Mouse (Mus musculus) left cerebral cortex, postnatal 14 days (tissue): ENCODE measurements around the gene Fam57b. TPM values are rescaled to one million over a fixed set of nuclear protein-coding genes. Genes with fewer than 3 reads are reported as not detected.

ENCODE experiments used
- DNase-seq, 2 experiments: peaks; one replicate each; pipeline ENCODE4 v3.0.0; 2021 to 2022; ENCODE audit warnings: low spot score in 2 of 2, mixed read lengths in 1 of 2
- intact Hi-C: fragments of 180-260 bp; cut with DNase I; formaldehyde crosslinking; loops from one replicate; pipeline ENCODE4 v1.15.1; 2025
- total RNA-seq, 2 experiments: library from RNA; stranded (reverse); gene quantifications; 2 replicates each; pipeline ENCODE4 v1.2.3; 2021

Fam57b gene
- total RNA-seq, 2 experiments from 2014 or later = 117 to 118 TPM

GRCm38 (mm10) chr7:126809723-126810369 lies 12.4 kb downstream of the Fam57b start:
- no peak for DNase-seq
- intact Hi-C loops = no loop called here

DNA sequence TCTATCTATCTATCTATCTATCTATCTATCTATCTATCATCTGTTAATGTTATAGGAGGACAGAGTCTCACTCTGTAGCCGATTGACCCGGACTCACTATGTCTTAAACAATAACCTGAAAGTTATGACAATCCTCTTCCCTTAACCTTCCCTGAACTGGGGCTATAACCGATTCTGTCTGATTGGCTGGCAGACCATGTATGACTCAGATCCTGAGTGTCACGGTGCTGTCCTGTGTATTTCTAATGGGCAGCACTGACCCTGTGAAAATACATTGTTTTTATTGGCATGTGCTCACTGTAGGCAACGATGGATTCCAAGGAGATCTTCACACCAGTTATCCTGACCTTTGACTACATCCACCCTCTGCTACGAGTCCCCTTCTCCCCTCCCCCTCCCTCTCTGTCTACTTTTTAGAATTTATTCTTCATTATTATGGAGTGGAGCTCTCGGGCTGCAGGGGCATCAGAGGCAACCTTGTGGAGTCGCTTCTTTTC lies 18.3 kb downstream of the Fam57b start:
- DNase-seq = no peak
- intact Hi-C loops = no loop called here

DNA sequence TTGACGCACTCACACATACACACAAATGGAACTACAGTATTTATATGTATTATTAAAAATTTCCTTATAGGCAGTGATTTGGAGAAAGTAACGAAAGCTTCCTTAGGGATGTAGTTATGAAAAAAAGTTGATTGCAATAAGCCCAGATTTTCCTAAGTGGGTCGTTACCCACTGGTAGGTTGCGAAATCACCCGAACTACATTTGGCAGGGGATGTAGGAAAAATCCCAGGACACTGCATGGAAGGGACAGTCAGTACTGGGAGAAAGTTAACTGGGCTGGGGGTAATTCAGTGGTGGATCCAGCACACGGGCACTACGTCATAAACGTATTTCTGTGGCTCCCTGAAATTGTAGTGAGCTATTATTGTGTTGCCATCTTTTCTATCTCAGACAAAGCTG lies 19.0 kb downstream of the Fam57b start:
- DNase-seq = no peak
- intact Hi-C loops = no loop called here

GRCm38 (mm10) chr7:126817595-126817994 lies 20.1 kb downstream of the Fam57b start:
- DNase-seq = no peak
- intact Hi-C loops = no loop called here

DNA sequence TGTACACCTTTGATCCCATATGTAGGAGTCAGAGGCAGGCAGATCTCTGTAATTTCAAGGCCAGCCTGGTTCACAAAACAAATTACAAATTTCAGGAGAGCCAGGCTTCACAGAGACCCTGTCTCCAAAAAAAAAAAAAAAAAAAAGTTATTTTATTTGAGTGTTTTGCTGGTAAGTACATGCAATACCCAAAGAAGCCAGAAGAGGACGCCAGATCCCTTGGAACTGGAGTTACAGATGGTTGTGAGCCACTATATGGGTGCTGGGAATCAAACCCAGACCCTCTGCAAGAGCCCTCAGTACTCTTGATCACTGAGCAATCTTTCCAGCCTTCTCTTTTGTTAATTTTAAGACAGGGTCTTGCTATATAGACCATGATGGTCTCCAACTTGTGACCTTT lies 21.4 kb downstream of the Fam57b start:
- no peak for DNase-seq
- intact Hi-C loops = no loop called here

DNA sequence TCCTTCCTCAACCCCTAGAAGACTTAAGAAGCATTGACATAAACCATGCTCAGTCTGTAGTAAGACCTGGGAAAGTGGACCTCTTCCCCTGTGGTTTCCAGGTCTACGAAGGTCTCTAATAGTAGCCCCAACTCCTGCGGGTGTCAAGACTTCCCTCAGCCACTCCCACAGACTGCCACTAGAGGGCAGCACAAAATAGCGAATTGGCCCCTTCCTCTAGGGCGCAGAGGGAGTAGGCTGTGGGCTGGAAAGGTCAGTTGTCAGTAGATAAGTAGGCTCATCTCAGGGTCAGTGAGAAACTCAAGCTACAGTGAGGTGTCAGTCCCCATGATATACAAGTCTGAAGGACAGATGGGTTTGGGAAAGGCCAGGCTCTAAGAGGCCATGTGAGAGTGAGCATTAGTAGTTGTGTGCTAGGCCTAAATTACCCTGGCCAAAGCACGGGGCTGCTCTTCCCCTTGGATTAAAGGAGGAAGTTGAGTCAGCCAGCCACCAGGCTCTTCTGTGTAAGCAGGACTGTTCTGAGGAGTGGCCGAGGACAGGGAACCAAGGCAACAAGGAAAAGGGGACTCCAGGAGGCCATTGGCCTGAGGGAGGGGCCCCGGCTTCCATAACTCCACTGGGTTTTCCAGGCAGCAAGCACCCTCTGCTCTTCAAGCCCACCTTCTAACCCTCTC lies 24.5 kb downstream of the Fam57b start:
- peak; percentile 66 to 85 for DNase-seq

DNA sequence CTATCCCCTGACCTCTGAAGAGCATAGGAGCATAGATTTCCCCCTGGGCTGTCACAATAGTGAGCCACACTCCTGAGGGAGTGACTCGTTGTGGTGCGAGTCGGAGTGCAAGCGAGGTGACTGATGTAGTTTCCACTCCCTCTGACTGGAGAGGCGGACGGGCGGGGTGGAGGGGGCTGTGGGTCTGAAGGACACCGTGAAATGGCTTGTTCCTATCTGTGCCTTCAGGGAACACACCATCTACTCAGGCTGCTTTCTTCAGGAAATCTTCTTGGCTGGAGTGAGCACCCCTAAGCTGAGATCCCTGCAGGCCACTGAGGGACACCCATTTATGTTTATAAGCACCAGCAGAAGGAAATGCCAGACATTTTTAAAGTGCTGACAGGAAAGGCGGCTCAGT lies 25.3 kb downstream of the Fam57b start:
- intact Hi-C loops = loop anchor here (5.0 kb wide), 1 partner anchor 120 kb away; no protein-coding TSS in a partner anchor
- no peak for DNase-seq

More for the DNA sequence above, 24.5 kb downstream of the Fam57b start:
- intact Hi-C loops = loop anchor here (5.0 kb wide), 1 partner anchor 120 kb away; no protein-coding TSS in a partner anchor

DNA sequence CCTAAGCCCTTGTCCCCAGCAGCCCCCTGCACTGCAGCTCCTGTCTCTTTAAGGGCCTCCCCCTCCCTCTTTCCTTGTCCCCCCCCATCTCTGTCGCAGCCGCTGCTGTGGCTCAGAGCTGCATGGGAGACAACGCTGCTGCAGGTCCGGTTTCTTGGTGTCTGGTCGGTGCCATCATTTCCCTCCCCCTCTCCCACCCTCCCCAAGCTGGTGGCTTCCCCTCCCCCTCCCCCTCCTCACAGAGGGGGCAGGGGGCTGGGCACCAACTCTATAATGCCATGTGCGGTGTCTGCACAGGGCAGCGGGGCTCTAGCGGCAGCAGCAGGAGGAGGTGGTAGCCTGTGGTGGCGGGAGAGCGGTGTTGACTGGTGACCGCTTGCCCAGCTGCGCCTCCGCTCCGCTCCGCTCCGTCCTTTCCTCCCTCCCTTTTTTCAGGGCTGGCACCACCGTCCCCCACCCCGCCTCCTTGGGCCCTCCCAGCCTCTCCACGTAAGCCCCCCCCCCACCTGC lies 25.8 kb downstream of the Fam57b start:
- DNase-seq = peak; percentile 36 to 37
- intact Hi-C loops = loop anchor here (5.0 kb wide), 1 partner anchor 119 kb away; no protein-coding TSS in a partner anchor

DNA sequence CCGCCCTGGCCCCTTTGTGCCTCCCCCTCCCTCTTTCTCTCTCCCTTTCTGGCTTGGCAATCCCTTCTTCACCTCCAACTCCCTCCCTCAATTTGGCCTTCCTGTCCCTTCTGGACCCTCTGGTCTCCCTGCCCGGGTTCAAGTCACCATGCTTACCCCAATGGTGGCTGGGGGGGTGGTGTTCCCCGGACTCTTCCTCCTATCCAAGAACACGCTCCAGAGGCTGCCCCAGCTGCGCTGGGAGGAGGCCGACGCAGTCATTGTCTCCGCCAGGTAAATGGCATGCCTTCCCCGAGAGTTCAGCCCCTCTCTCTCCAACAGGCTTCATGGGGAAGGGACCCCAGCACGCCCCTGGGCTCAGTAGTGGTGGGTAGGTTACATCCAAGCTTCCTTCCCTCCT lies 26.5 kb downstream of the Fam57b start:
- DNase-seq = no peak
- intact Hi-C loops = loop anchor here (5.0 kb wide), 1 partner anchor 118 kb away; no protein-coding TSS in a partner anchor

DNA sequence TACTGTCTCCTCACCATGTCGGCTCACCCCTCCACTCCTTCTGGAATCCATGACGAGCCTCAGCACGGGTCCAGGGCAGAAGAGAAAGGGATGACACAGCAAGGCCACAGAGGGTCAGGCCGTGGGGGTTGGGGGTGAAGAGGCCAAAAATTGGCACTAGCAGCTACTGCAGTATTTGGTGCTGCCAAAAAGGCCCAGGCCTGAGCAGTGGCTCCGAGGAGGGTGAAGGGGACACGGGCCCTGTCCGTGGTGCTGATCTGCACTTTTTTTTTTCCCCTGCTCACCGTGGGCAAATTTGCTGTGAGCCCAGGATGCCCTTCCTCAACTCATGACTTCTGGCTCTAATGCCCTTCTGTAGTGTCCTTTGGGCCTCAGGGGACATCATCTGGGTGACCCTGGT lies 27.9 kb downstream of the Fam57b start:
- no peak for DNase-seq
- intact Hi-C loops = no loop called here

GRCm38 (mm10) chr7:126825952-126826351 lies 28.5 kb downstream of the Fam57b start:
- intact Hi-C loops = no loop called here
- DNase-seq = no peak

DNA sequence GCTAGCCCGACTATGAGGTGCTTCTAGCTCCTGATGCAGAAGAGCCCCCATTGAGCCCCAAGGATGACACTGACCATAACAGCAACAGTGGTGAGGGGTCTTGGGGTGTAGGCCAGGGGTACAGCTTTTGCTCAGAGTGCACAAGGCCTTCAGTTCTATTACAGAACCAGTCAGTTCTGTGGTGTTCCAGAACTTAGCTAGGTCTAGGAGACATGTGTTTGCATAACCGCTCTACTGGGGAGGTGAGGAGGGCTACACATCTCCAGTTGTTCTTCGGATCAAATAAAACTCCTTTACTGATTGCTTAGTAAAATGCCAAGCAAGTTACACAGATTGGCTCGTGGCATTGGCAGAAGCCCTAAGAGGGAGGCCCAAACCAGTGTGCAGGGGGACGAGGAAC lies 34.1 kb downstream of the Fam57b start, which contains the start of gene 4930451I11Rik:
Gene 4930451I11Rik (minus strand): TSS at position 101 of the 400 bp plus-strand sequence.
- no peak for DNase-seq
- intact Hi-C loops = no loop called here

GRCm38 (mm10) chr7:126832036-126832598 lies 34.6 kb downstream of the Fam57b start:
- DNase-seq = peak; percentile 80 to 87
- intact Hi-C loops = loop anchor here (2.0 kb wide), 1 partner anchor 279 kb away; no protein-coding TSS in a partner anchor

DNA sequence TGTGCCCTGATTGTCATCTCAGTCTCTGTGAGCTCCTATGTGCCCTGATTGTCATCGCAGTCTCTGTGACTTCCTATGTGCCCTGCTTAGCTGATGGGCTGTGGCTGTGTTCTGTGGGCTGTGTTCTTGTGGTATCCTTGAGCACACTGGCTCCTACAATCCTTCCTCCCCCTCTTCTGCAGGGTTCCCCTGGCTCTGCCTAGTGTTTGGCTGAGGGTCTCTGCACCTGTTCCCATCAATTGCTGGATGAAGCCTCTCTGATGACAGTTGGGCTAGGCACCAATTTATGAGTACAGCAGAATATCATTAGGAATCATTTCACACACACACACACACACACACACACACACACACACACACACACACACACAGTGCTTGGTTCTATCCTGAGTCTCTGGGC lies 35.8 kb downstream of the Fam57b start:
- no peak for DNase-seq
- intact Hi-C loops = loop anchor here (2.0 kb wide), 1 partner anchor 278 kb away; no protein-coding TSS in a partner anchor

DNA sequence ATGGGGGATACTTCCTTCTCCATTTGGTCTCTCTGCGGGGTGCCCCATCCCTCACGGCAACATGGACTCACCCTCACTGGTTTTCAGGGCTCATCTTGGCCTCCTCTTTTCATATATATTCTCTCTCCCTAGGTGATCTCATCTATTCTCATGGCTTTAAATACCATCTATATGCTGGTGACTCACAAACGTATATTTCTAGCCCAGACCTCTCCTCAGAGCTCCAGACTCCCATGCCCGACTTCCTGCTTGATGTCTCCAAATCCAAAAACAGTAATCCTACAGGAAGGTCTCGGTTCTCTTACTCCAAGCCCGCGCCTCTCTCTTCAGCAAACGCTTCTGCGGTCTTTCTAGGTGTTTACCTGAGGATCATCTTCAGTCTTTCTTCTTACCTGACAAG lies 45.8 kb downstream of the Fam57b start:
- no peak for DNase-seq
- intact Hi-C loops = no loop called here

DNA sequence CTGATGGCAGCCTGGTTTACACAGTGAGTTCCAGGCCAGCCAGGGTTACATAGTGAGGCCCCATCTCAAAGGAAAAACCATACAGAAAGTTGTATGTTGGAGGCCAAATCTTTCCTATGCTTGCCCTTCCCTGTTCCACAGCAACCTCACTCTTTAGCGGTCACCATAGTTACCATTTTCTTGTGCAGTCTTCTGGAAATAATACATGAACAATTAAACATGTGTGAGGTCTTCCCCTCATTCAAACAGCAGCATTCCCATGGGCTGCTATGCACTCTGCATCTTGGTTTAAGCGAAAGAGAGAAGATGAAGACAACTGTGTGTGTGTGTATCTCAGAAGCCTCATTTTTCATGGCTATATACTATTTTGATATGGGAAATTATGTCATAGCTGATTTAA lies 48.0 kb downstream of the Fam57b start:
- no peak for DNase-seq
- intact Hi-C loops = no loop called here

- intact Hi-C loops = no loop called here
These were observed 49.6 kb downstream of the Fam57b start, which contains the start of gene Doc2a for GRCm38 (mm10) chr7:126847116-126847420. Doc2a (plus strand) TSS chr7:126847416.

GRCm38 (mm10) chr7:126847421-126848398 lies 50.2 kb downstream of the Fam57b start:
- DNase-seq = no peak
- intact Hi-C loops = no loop called here

More at GRCm38 (mm10) chr7:126847116-126847420, 49.6 kb downstream of the Fam57b start, which contains the start of gene Doc2a:
- no peak for DNase-seq

GRCm38 (mm10) chr7:126848794-126849193 lies 51.3 kb downstream of the Fam57b start:
- intact Hi-C loops = no loop called here
- peak; percentile 59 to 70 for DNase-seq
